Mouse (Mus musculus) large intestine, adult 2 months (tissue): ENCODE results near the gene Bean1. TPM values are rescaled to one million over a fixed set of nuclear protein-coding genes. Genes with fewer than 3 reads are reported as not detected.

Experiments
- polyA plus RNA-seq: library from polyadenylated mRNA; depleted of rRNA; stranded (reverse); fragments of >200 nt; gene quantifications from 2 replicates; pipeline ENCODE4 v1.2.3, GENCODE M21; 2012; rRNA removed

The Bean1 gene
- polyA plus RNA-seq, 1 experiment: 4.9 TPM

Other genes with a start within 250 kb of the Bean1 start
- 9.0 and 14.2 TPM in 2 replicates for gene Cdh5, start 68.8 kb upstream of the Bean1 start, polyA plus RNA-seq
- 8.8 and 9.0 TPM in 2 replicates for gene Tk2, start 78.1 kb downstream of the Bean1 start, polyA plus RNA-seq
- 2.8 and 4.1 TPM in 2 replicates for gene Cklf, start 80.4 kb downstream of the Bean1 start, polyA plus RNA-seq
- not detected in 2 replicates for gene Cmtm2a, start 122.7 kb downstream of the Bean1 start, polyA plus RNA-seq
- gene Gm45711, start 139.6 kb downstream of the Bean1 start, polyA plus RNA-seq: not detected in 2 replicates
- not detected in 2 replicates for gene Cmtm1, start 139.7 kb downstream of the Bean1 start, polyA plus RNA-seq
- not detected in 2 replicates for gene Gm11020, start 151.1 kb downstream of the Bean1 start, polyA plus RNA-seq
- not detected in 2 replicates for gene Cmtm2b, start 151.8 kb downstream of the Bean1 start, polyA plus RNA-seq
- gene Cmtm3, start 169.0 kb downstream of the Bean1 start, polyA plus RNA-seq: 20.9 and 24.8 TPM in 2 replicates
- gene Cmtm4, start 225.4 kb downstream of the Bean1 start, polyA plus RNA-seq: 20.9 and 29.5 TPM in 2 replicates